In genomic region chr4:141766316-141766667, GRCm38 (mm10) we compare ENCODE assay signal across 9 mouse cellular contexts. TPM values are rescaled to one million over a fixed set of nuclear protein-coding genes. Genes with fewer than 3 reads are reported as not detected.
DNase-seq lines count a peak whose midpoint lies in the region; ATAC-seq and TF ChIP-seq lines count a peak whose summit lies in the region.
"Had no signal": no experiment of that assay in that cellular context is flagged by ENCODE, and none has a peak within 500 bp of the region (broad histone marks: within the 10 kb centered on the region; RNA-seq: fewer than 3 reads in every experiment).

No protein-coding gene starts in this region.

- no peaks in the 10 kb centered on the region for H3K79me2 ChIP-seq in MEL (ENCODE audit: control insufficient read depth, insufficient read depth, low read length, poor library complexity)

- H3K4me1 ChIP-seq in kidney, embryonic 15.5 days, result peaks cover 22% of the 10 kb centered on the region
- peaks cover 16 to 22% of the 10 kb centered on the region in 2 experiments for H3K4me1 ChIP-seq in MEL (ENCODE audit: control insufficient read depth in 1 of 2, insufficient read depth in 2 of 2, low read length in 2 of 2)
- peaks cover 19% of the 10 kb centered on the region for H3K4me1 ChIP-seq in heart, embryonic 11.5 days (ENCODE audit: control insufficient read depth, insufficient read depth, low read length)
- H3K4me1 ChIP-seq in lung, postnatal 0 days (ENCODE audit: insufficient read depth, low read depth, low read length), result 0 out of 2 replicates have a peak, but pooled peaks cover 4% of the 10 kb centered on the region

- 0 out of 2 replicates have a peak overlapping the region, but pooled peaks have one; percentile 10 for H3K4me2 ChIP-seq in kidney, embryonic 15.5 days
- H3K4me2 ChIP-seq in heart, embryonic 11.5 days, result peak overlapping the region; percentile 40; the same call in 1 of the 2 replicates
- peak overlapping the region; percentile 17; the same call in 1 of the 2 replicates for H3K4me2 ChIP-seq in lung, postnatal 0 days (replicated peaks; ENCODE audit: low read depth, low read length)

- no peak overlapping the region for H3K9ac ChIP-seq in kidney, embryonic 15.5 days
- H3K9ac ChIP-seq in MEL (ENCODE audit: control insufficient read depth, low read depth, low read length, poor library complexity, severe bottlenecking), result peak overlapping the region; percentile 57
- H3K9ac ChIP-seq in heart, embryonic 11.5 days (ENCODE audit: low read depth, low read length), result no peak overlapping the region
- H3K9ac ChIP-seq in lung, postnatal 0 days (replicated peaks; ENCODE audit: low read depth), result no peak overlapping the region

- H3K4me3 ChIP-seq in kidney, embryonic 15.5 days (replicated peaks), result no peak overlapping the region
- peak overlapping the region; percentile 40 to 43 for H3K4me3 ChIP-seq in MEL (ENCODE audit: control insufficient read depth in 1 of 2, insufficient read depth in 1 of 2, low read depth in 2 of 2, low read length in 2 of 2)
- H3K4me3 ChIP-seq in heart, embryonic 11.5 days (ENCODE audit: low read depth, low read length), result no peak overlapping the region
- no peak overlapping the region for H3K4me3 ChIP-seq in lung, postnatal 0 days (ENCODE audit: low read depth, low read length)

- no peak for ATAC-seq in kidney, embryonic 15.5 days (replicated peaks; ENCODE audit: low FRiP score)
- ATAC-seq in heart, embryonic 11.5 days (replicated peaks; ENCODE audit: insufficient number of reproducible peaks, low FRiP score, low TSS enrichment), result no peak
- ATAC-seq in lung, postnatal 0 days, result 0 out of 2 replicates have a peak, but pooled peaks have one; percentile 0

- no peak for DNase-seq in kidney, adult 18-20 months
- peak; percentile 88 for DNase-seq in MEL (ENCODE audit: low read depth, low spot score)
- DNase-seq in lung, postnatal 0 days (ENCODE audit: low spot score), result peak; percentile 23
- no peak for DNase-seq in embryo, embryonic 10 days (ENCODE audit: low spot score)
- DNase-seq in cerebellum, adult 9-11 months, result no peak
- no peak for DNase-seq in kidney, postnatal 4 days

- no peaks in the 10 kb centered on the region for H3K27me3 ChIP-seq in kidney, embryonic 15.5 days
- no peaks in the 10 kb centered on the region for H3K27me3 ChIP-seq in MEL (ENCODE audit: control insufficient read depth in 1 of 2, insufficient read depth in 2 of 2, low read length in 2 of 2)
- no peaks in the 10 kb centered on the region for H3K27me3 ChIP-seq in heart, embryonic 11.5 days (ENCODE audit: control insufficient read depth, insufficient read depth, low read length)
- H3K27me3 ChIP-seq in lung, postnatal 0 days (replicated peaks; ENCODE audit: insufficient read depth, low read length), result no peaks in the 10 kb centered on the region

- no peaks in the 10 kb centered on the region for H3K9me3 ChIP-seq in kidney, embryonic 15.5 days (replicated peaks)
- no peaks in the 10 kb centered on the region for H3K9me3 ChIP-seq in MEL (replicated peaks; ENCODE audit: insufficient read depth, low read length)
- H3K9me3 ChIP-seq in heart, embryonic 11.5 days (replicated peaks; ENCODE audit: control insufficient read depth, low read length), result no peaks in the 10 kb centered on the region
- H3K9me3 ChIP-seq in lung, postnatal 0 days (ENCODE audit: low read length), result no peaks in the 10 kb centered on the region

- no peak; a peak in 1 of 4 replicates for TF ChIP-seq POLR2A in MEL (IDR thresholded peaks at IDR 0.05; ENCODE audit: control insufficient read depth in 1 of 2, insufficient read depth in 1 of 2, low read depth in 1 of 2, low read length in 2 of 2, poor library complexity in 1 of 2)

- 80% methylated on average over 8 of the region's 8 CpGs for WGBS in kidney, embryonic 15.5 days
- WGBS in heart, embryonic 11.5 days (ENCODE audit: insufficient replicate concordance), result 85% methylated on average over 8 of the region's 8 CpGs
- WGBS in lung, postnatal 0 days, result 55% methylated on average over 8 of the region's 8 CpGs

- peak overlapping the region; percentile 84 for H3K27ac ChIP-seq in kidney, embryonic 15.5 days
- H3K27ac ChIP-seq in MEL (ENCODE audit: control insufficient read depth, low read depth, low read length), result peak overlapping the region; percentile 71
- peak overlapping the region; percentile 92 for H3K27ac ChIP-seq in heart, embryonic 11.5 days (ENCODE audit: low read depth, low read length)
- peak overlapping the region; percentile 69 for H3K27ac ChIP-seq in lung, postnatal 0 days (ENCODE audit: low read length)

- TF ChIP-seq CTCF in MEL (IDR thresholded peaks at IDR 0.05 in 2 of 3, conservative IDR thresholded peaks at IDR 0.05 in 1 of 3; ENCODE audit: control insufficient read depth in 1 of 3, insufficient read depth in 1 of 3, low read depth in 2 of 3, low read length in 3 of 3, poor library complexity in 1 of 3, severe bottlenecking in 1 of 3), result no peak
- TF ChIP-seq CTCF in lung, postnatal 0 days (IDR thresholded peaks at IDR 0.05), result no peak

- TF ChIP-seq RAD21 in MEL (IDR thresholded peaks at IDR 0.05; ENCODE audit: low read depth, low read length), result no peak

- peak in 1 of 2 experiments; percentile 26; a peak in 1 of 4 replicates for TF ChIP-seq EP300 in MEL (IDR thresholded peaks at IDR 0.05; ENCODE audit: low read depth in 1 of 2, low read length in 2 of 2)
- no peak for TF ChIP-seq EP300 in lung, postnatal 0 days (IDR thresholded peaks at IDR 0.05)

- peaks cover 95% of the 10 kb centered on the region for H3K36me3 ChIP-seq in kidney, embryonic 15.5 days
- H3K36me3 ChIP-seq in MEL (ENCODE audit: control insufficient read depth in 1 of 2, insufficient read depth in 2 of 2, low read length in 2 of 2), result peaks cover 0 to 25% of the 10 kb centered on the region in 2 experiments; a peak in 2 of 4 replicates
- peaks cover 26% of the 10 kb centered on the region for H3K36me3 ChIP-seq in heart, embryonic 11.5 days (ENCODE audit: control insufficient read depth, insufficient read depth, low read length)
- H3K36me3 ChIP-seq in lung, postnatal 0 days (ENCODE audit: insufficient read depth, low read length), result peaks cover 32% of the 10 kb centered on the region

TF ChIP-seq in MEL, 35 proteins besides CTCF, POLR2A, EP300 and RAD21:
- 0 out of 2 replicates have a peak, but pooled peaks have one; percentile 60 for TF ChIP-seq UBTF (IDR thresholded peaks at IDR 0.05; ENCODE audit: borderline replicate concordance, insufficient read depth, low read depth, low read length)
- peak; percentile 42; the same call in 1 of the 2 replicates for TF ChIP-seq SIN3A (IDR thresholded peaks at IDR 0.05; ENCODE audit: low read length)
- TF ChIP-seq MAX (IDR thresholded peaks at IDR 0.05; ENCODE audit: low read length), result 0 out of 2 replicates have a peak, but pooled peaks have one; percentile 8
- no peak for TF ChIP-seq RCOR1 (IDR thresholded peaks at IDR 0.05; ENCODE audit: low read depth, low read length)
- no peak for TF ChIP-seq USF2 (IDR thresholded peaks at IDR 0.05; ENCODE audit: borderline replicate concordance in 1 of 2, insufficient read depth in 1 of 2, low read depth in 1 of 2, low read length in 2 of 2)
- peak; percentile 56 for TF ChIP-seq MXI1 (IDR thresholded peaks at IDR 0.05; ENCODE audit: low read depth, low read length)
- peak; percentile 65; the same call in 1 of the 2 replicates for TF ChIP-seq TBP (IDR thresholded peaks at IDR 0.05; ENCODE audit: low read depth, low read length)

RNA-seq across cellular contexts. Expression of gene Agmat, which starts 19.8 kb away (rescaled TPM):
- polyA plus RNA-seq in kidney, embryonic 15.5 days (2015; fragmentation: Nextera tagmentation; extraction: Ambion mirVana), result 1.7 and 2.4 TPM in 2 replicates
- 0.12 TPM in 1 of 2 replicates, not detected in the other for total RNA-seq in MEL (2012; rRNA removed)
- under 1 TPM in 1 of 2 experiments, not detected in 1; 0.07 TPM for polyA plus RNA-seq in MEL (2012; ENCODE audit: insufficient read depth in 1 of 2, insufficient read length in 2 of 2, low read depth in 1 of 2, low replicate concordance in 2 of 2, missing spikeins in 1 of 2)
- 0.80 and 1.0 TPM in 2 replicates for polyA plus RNA-seq in heart, embryonic 11.5 days (2014; fragmentation: Nextera tagmentation; extraction: Ambion mirVana)
- polyA plus RNA-seq in lung, postnatal 0 days (2015; fragmentation: Nextera tagmentation; extraction: Ambion mirVana), result 0.25 and 0.27 TPM in 2 replicates
- total RNA-seq: layer of hippocampus, postnatal 10 days had no signal

RNA-seq across cellular contexts. Expression of gene Dnajc16, which starts 24.4 kb away (rescaled TPM):
- 5.2 and 5.5 TPM in 2 replicates for polyA plus RNA-seq in kidney, embryonic 15.5 days (2015; fragmentation: Nextera tagmentation; extraction: Ambion mirVana)
- 3.2 and 3.4 TPM in 2 replicates for total RNA-seq in MEL (2012; rRNA removed)
- polyA plus RNA-seq in MEL (2012; ENCODE audit: insufficient read depth in 1 of 2, insufficient read length in 2 of 2, low read depth in 1 of 2, low replicate concordance in 2 of 2, missing spikeins in 1 of 2), result 1 to 10 TPM in 1 of 2 experiments, not detected in 1; 6.8 TPM
- polyA plus RNA-seq in heart, embryonic 11.5 days (2014; fragmentation: Nextera tagmentation; extraction: Ambion mirVana), result 3.2 and 4.3 TPM in 2 replicates
- 3.3 and 3.7 TPM in 2 replicates for polyA plus RNA-seq in lung, postnatal 0 days (2015; fragmentation: Nextera tagmentation; extraction: Ambion mirVana)

RNA-seq across cellular contexts. Expression of gene Casp9, which starts 27.1 kb away (rescaled TPM):
- polyA plus RNA-seq in kidney, embryonic 15.5 days (2015; fragmentation: Nextera tagmentation; extraction: Ambion mirVana), result 23.7 and 25.8 TPM in 2 replicates
- total RNA-seq in MEL (2012; rRNA removed), result 2.8 and 3.8 TPM in 2 replicates
- 1 to 10 TPM in 1 of 2 experiments, not detected in 1; 6.4 TPM for polyA plus RNA-seq in MEL (2012; ENCODE audit: insufficient read depth in 1 of 2, insufficient read length in 2 of 2, low read depth in 1 of 2, low replicate concordance in 2 of 2, missing spikeins in 1 of 2)
- polyA plus RNA-seq in heart, embryonic 11.5 days (2014; fragmentation: Nextera tagmentation; extraction: Ambion mirVana), result 15.4 and 17.5 TPM in 2 replicates
- 19.2 and 20.2 TPM in 2 replicates for polyA plus RNA-seq in lung, postnatal 0 days (2015; fragmentation: Nextera tagmentation; extraction: Ambion mirVana)

RNA-seq across cellular contexts. Expression of gene Ddi2, which starts 43.1 kb away (rescaled TPM):
- polyA plus RNA-seq in kidney, embryonic 15.5 days (2015; fragmentation: Nextera tagmentation; extraction: Ambion mirVana), result 20.3 and 21.8 TPM in 2 replicates
- 37.6 and 40.7 TPM in 2 replicates for total RNA-seq in MEL (2012; rRNA removed)
- 10 to 100 TPM in 1 of 2 experiments, not detected in 1; 42.8 TPM for polyA plus RNA-seq in MEL (2012; ENCODE audit: insufficient read depth in 1 of 2, insufficient read length in 2 of 2, low read depth in 1 of 2, low replicate concordance in 2 of 2, missing spikeins in 1 of 2)
- polyA plus RNA-seq in heart, embryonic 11.5 days (2014; fragmentation: Nextera tagmentation; extraction: Ambion mirVana), result 13.5 and 13.7 TPM in 2 replicates
- polyA plus RNA-seq in lung, postnatal 0 days (2015; fragmentation: Nextera tagmentation; extraction: Ambion mirVana), result 16.8 and 19.7 TPM in 2 replicates

RNA-seq across cellular contexts. Expression of gene Cela2a, which starts 59.7 kb away (rescaled TPM):
- polyA plus RNA-seq in kidney, embryonic 15.5 days (2015; fragmentation: Nextera tagmentation; extraction: Ambion mirVana), result 0.19 TPM in 1 of 2 replicates, not detected in the other
- not detected in 2 replicates for total RNA-seq in MEL (2012; rRNA removed)
- polyA plus RNA-seq in MEL (2012; ENCODE audit: insufficient read depth in 1 of 2, insufficient read length in 2 of 2, low read depth in 1 of 2, low replicate concordance in 2 of 2, missing spikeins in 1 of 2), result not detected
- not detected in 2 replicates for polyA plus RNA-seq in heart, embryonic 11.5 days (2014; fragmentation: Nextera tagmentation; extraction: Ambion mirVana)
- not detected in 2 replicates for polyA plus RNA-seq in lung, postnatal 0 days (2015; fragmentation: Nextera tagmentation; extraction: Ambion mirVana)
- total RNA-seq: layer of hippocampus, postnatal 10 days had no signal

Comparison
In these comparisons a context has a peak if more than half of its experiments do, and no peak if none do; other contexts are left out.
1. H3K4me3 ChIP-seq: peak in MEL (2 of 2); none in kidney, embryonic 15.5 days (single experiment), heart, embryonic 11.5 days (single experiment) and lung, postnatal 0 days (single experiment).
2. DNase-seq: peak in MEL (single experiment) and lung, postnatal 0 days (single experiment); none in kidney, adult 18-20 months (single experiment), embryo, embryonic 10 days (single experiment), cerebellum, adult 9-11 months (single experiment) and kidney, postnatal 4 days (0 of 2).
3. Peak in every context shown above with its lines, with median percentiles within 50 percentile points of each other: H3K27ac ChIP-seq and H3K4me2 ChIP-seq.